8 mouse cellular contexts compared by ENCODE assay signal in the genomic region with DNA sequence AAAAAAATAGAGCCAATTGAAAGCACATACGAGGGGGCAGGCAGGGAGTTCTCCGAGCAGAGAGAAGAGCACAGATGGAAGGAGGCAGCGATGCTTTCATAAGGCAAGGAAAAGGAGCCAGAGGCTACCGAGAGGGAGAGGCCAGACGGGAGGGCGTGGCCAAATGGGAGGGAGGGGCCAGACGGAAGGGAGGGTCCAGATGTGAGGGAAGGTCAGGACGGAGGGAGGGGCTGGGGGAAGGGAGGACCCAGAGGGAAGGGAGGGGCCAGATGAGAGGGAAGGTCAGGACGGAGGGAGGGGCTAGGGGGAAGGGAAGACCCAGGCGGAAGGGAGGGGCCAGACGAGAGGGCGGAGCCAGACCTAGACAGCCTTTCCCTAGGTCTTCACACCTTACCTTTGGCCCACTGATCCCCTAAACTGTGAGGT. TPM values are rescaled to one million over a fixed set of nuclear protein-coding genes. Genes with fewer than 3 reads are reported as not detected.
DNase-seq lines count a peak whose midpoint lies in the region; ATAC-seq lines count a peak whose summit lies in the region.
"Had no signal": no experiment of that assay in that cellular context is flagged by ENCODE, and none has a peak within 500 bp of the region (broad histone marks: within the 10 kb centered on the region; RNA-seq: fewer than 3 reads in every experiment).

No protein-coding gene starts in this region.

- peak overlapping the region; percentile 64 for H3K27ac ChIP-seq in heart, embryonic 12.5 days (ENCODE audit: poor library complexity, severe bottlenecking)
- no peak overlapping the region for H3K27ac ChIP-seq in limb, embryonic 11.5 days (replicated peaks; ENCODE audit: low read depth, low read length)
- H3K27ac ChIP-seq: hindbrain, embryonic 15.5 days had no signal

- H3K4me3 ChIP-seq in heart, embryonic 12.5 days: no peak overlapping the region
- no peak overlapping the region for H3K4me3 ChIP-seq in limb, embryonic 11.5 days (ENCODE audit: low read depth, low read length)
- H3K4me3 ChIP-seq: hindbrain, embryonic 15.5 days had no signal

- no peaks in the 10 kb centered on the region for H3K36me3 ChIP-seq in heart, embryonic 12.5 days
- H3K36me3 ChIP-seq in limb, embryonic 11.5 days (ENCODE audit: control insufficient read depth, insufficient read depth, low read length): no peaks in the 10 kb centered on the region
- H3K36me3 ChIP-seq: hindbrain, embryonic 15.5 days had no signal

- DNase-seq in urinary bladder, postnatal 14 days (ENCODE audit: low spot score): peak; percentile 60
- no peak for DNase-seq in urinary bladder, adult 2 months (ENCODE audit: low spot score)
- peak; percentile 94 for DNase-seq in c-Kit-positive CD71-positive TER-119-positive erythroid progenitor cells, embryonic 14.5 days (ENCODE audit: low spot score)
- peak; percentile 74 for DNase-seq in limb, embryonic 11.5 days (ENCODE audit: low spot score)
- DNase-seq in naive thymus-derived CD4-positive, alpha-beta T cell, adult 2 months (ENCODE audit: low read depth): peak; percentile 42
- peak; percentile 45 to 76 for DNase-seq in urinary bladder, postnatal 4 days (ENCODE audit: low spot score in 2 of 2)

- peak; percentile 55 for ATAC-seq in heart, embryonic 12.5 days (ENCODE audit: insufficient number of reproducible peaks, low FRiP score)
- no peak for ATAC-seq in limb, embryonic 11.5 days (ENCODE audit: insufficient number of reproducible peaks, low FRiP score, low TSS enrichment, low read depth)

- H3K27me3 ChIP-seq in heart, embryonic 12.5 days (replicated peaks): no peaks in the 10 kb centered on the region
- no peaks in the 10 kb centered on the region for H3K27me3 ChIP-seq in limb, embryonic 11.5 days (ENCODE audit: control insufficient read depth, insufficient read depth, low read length)
- H3K27me3 ChIP-seq: hindbrain, embryonic 15.5 days had no signal

- H3K9me3 ChIP-seq in heart, embryonic 12.5 days (replicated peaks): no peaks in the 10 kb centered on the region
- H3K9me3 ChIP-seq in limb, embryonic 11.5 days (ENCODE audit: control insufficient read depth, low read length): no peaks in the 10 kb centered on the region
- H3K9me3 ChIP-seq: hindbrain, embryonic 15.5 days had no signal

- no peak overlapping the region for H3K9ac ChIP-seq in heart, embryonic 12.5 days
- H3K9ac ChIP-seq in limb, embryonic 11.5 days (ENCODE audit: low read length): no peak overlapping the region
- H3K9ac ChIP-seq: hindbrain, embryonic 15.5 days had no signal

- WGBS in heart, embryonic 12.5 days: 9% methylated on average over 12 of the region's 12 CpGs
- 4% methylated on average over 12 of the region's 12 CpGs for WGBS in limb, embryonic 11.5 days

- H3K4me2 ChIP-seq in heart, embryonic 12.5 days: peak overlapping the region; percentile 6; the same call in 1 of the 2 replicates
- H3K4me2 ChIP-seq in limb, embryonic 11.5 days (ENCODE audit: low read depth, severe bottlenecking): no peak overlapping the region
- H3K4me2 ChIP-seq: hindbrain, embryonic 15.5 days had no signal

- peaks cover 54% of the 10 kb centered on the region for H3K4me1 ChIP-seq in heart, embryonic 12.5 days (replicated peaks)
- H3K4me1 ChIP-seq in limb, embryonic 11.5 days (ENCODE audit: control insufficient read depth, insufficient read depth, low read length): no peaks in the 10 kb centered on the region; the same call in 1 of the 2 replicates

RNA-seq across cellular contexts. Expression of a gene that starts 18.3 kb away (rescaled TPM):
- polyA plus RNA-seq in urinary bladder, adult 2 months (2012; rRNA removed): 34.1 and 53.6 TPM in 2 replicates
- 54.7 and 66.5 TPM in 2 replicates for polyA plus RNA-seq in heart, embryonic 12.5 days (2016; fragmentation: Nextera tagmentation; extraction: Ambion mirVana)
- 62.5 and 72.5 TPM in 2 replicates for polyA plus RNA-seq in limb, embryonic 11.5 days (2014; fragmentation: Nextera tagmentation; extraction: Ambion mirVana)

RNA-seq across cellular contexts. Expression of a gene that starts 37.3 kb away (rescaled TPM):
- polyA plus RNA-seq in urinary bladder, adult 2 months (2012; rRNA removed): 4.9 and 5.3 TPM in 2 replicates
- 11.4 and 13.6 TPM in 2 replicates for polyA plus RNA-seq in heart, embryonic 12.5 days (2016; fragmentation: Nextera tagmentation; extraction: Ambion mirVana)
- polyA plus RNA-seq in limb, embryonic 11.5 days (2014; fragmentation: Nextera tagmentation; extraction: Ambion mirVana): 2.7 and 3.8 TPM in 2 replicates

RNA-seq across cellular contexts. Expression of a gene that starts 47.9 kb away (rescaled TPM):
- 0.48 and 0.74 TPM in 2 replicates for polyA plus RNA-seq in urinary bladder, adult 2 months (2012; rRNA removed)
- 48.1 and 50.7 TPM in 2 replicates for polyA plus RNA-seq in heart, embryonic 12.5 days (2016; fragmentation: Nextera tagmentation; extraction: Ambion mirVana)
- 1.9 and 2.1 TPM in 2 replicates for polyA plus RNA-seq in limb, embryonic 11.5 days (2014; fragmentation: Nextera tagmentation; extraction: Ambion mirVana)

Comparison
In these comparisons a context has a peak if more than half of its experiments do, and no peak if none do; other contexts are left out.
1. RNA of a gene that starts 47.9 kb away (polyA plus RNA-seq): 48.1 to 50.7 TPM in heart, embryonic 12.5 days; 1.9 to 2.1 TPM in limb, embryonic 11.5 days and 0.48 to 0.74 TPM in urinary bladder, adult 2 months; every median in the first group is over 10 times any median in the second.